Mouse (Mus musculus) layer of hippocampus, adult 11-12 months (tissue): ENCODE data around the gene Dynlrb1.

Source experiments
- DNase-seq: peaks from one replicate; pipeline ENCODE4 v3.0.0; 2022; ENCODE audit warnings: low spot score

Gene Dynlrb1

DNA sequence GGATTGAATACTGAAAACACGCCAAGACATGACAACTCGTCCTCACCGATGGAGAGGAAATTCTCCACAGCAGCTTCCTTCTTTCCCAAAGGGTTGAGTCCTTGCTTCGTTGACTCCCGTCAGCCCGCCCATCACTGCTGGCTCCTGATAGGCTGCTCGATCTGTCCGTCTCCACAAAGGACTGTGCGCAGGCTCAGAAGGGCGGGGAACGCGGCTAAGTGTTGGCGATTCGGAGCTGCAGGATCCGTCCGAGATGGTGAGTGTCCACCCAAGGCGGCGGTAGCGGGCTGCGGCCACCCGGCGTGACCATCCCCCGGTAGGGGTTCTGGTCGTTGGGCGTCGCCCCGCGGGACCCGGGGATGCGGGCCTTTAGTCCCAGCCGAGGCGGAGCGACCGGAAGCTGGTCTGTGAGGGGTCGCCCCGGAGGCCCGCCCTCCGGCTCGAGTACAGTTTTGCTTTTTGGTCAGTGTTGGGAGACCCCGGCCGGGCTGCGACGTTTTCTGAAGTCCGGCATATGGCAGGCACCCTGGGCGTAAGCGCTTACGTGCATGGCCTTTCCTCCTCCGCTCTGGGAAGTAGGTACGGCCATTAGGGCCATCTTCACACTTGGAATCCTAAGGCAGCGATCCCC lies at the start of gene Dynlrb1:
Gene Dynlrb1 (plus strand): TSS at position 172 of the 631 bp plus-strand sequence.
- DNase-seq, result peak; percentile 99

DNA sequence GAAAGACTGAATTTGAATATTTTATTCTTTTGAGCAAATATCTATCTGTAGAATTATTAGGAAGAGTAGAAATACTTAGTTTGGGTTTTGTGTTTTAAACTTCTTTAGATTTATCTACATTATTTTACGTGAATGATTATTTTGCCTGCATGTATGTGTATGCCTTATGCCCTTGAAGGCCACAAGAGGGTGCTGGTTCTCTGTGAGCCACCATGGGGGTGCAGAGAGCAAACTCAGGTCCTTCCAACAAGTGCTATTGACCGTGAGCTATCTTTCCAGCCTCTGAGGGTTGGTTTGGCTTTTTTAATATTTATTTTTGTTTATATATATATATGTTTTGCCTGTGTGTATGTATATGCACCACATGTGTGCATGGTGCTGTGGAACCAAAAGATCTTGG lies 28.9 kb upstream of the Dynlrb1 start:
- DNase-seq, result no peak

DNA sequence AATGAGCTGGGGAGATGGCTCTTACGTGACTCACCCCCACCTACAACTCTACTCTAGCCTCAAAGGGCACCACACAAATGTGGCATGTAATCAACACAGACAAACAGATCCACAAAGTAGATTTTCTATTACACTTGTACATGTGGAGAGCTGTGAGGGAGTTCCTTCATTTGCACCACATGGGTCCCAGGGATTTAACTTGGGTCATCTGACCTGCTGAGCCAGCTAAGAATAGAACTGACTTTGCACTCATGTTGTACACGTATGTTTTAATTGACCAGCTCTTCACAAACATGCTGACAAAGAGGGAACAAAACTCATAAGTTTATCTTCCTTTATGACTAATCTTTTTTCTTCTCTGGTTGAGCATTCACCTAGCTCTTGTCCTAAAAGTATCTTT lies 13.2 kb upstream of the Dynlrb1 start:
- no peak for DNase-seq

DNA sequence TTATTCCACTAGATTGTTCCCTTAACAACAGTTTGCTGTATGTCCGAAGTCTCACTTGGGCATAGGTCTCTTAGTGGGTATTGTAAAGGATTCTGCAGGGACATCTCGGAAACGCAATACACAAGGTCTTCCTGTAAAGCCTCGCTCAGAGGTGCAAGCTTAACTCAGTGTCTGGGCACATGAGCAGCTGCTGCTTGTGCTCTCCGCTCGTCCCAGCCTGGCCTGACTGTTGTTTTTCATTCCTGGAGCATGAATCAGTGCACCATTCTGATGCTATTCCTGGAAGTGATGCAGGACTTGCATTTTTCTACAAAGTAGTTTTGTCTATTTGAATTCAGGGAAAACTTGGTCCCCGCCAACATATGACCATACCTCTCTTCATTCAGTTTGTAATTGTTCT lies 11.6 kb upstream of the Dynlrb1 start:
- no peak for DNase-seq

DNA sequence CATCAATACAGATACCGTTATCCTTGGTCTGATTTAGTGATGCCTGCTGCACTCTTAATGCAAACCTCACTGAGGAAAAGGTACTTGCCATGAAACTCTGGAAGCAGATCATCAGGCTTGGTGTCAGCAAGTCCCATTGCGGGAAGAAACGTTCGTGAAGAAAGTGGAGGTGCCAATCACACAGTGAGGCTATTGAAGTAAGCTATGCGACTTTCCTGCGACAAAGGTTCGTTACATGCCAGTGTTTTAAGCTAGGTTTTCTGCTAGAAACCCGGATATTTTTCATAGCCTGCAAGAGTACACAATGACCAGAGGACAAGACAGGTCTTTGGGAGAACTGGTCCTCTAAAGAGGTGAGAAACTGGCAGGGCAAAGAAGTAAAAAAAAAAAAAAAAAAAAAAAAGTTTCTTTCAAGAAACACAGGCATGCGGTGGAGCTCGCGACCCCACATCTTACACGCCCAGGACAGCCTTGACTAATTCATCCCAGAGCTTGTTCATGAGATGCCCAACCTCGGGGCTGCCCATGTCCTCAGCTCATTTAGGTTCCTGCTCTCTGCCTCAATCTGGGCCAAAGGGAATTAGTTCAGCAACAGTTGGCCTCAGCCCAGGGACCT lies 479 bp upstream of the Dynlrb1 start:
- no peak for DNase-seq

DNA sequence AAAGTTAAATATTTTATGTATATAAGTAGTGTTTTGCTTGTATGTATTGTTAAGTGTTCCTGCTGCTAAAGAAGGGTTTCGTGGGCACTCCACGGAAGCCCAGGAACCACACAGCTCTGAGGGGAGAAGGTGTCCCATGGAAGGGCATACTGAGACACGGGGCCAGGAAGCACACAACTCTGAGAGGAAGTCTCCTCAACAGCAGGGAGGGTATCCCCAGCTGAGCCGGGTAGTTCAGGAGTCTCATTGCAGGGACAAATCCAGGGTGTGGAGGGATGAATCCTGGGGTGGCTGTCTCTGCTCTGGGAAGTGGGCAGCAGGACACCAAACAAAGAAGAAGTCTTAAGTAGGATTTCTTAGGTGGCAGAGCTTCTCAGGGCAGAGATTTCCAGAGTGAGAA lies 943 bp downstream of the Dynlrb1 start:
- DNase-seq, result no peak

DNA sequence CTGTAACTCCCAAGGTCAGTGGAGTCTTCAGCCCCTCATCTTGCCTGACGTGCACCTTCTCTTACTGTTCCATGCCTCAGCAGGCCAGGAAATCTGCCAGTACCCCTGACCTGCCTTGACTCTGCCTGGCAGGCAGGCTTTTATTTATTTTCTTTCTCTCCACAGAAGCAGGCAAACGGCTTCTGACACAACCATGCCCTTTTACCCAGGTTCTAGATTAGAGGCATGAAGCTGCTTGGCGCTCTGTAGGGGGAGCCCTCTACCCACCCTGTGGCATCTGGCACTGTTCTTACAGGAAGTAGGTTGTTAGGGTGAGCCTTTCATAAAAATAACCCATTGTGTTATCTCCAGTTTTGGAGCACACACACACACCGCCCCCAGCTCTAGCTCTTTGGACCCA lies 4.6 kb downstream of the Dynlrb1 start:
- DNase-seq, result no peak

DNA sequence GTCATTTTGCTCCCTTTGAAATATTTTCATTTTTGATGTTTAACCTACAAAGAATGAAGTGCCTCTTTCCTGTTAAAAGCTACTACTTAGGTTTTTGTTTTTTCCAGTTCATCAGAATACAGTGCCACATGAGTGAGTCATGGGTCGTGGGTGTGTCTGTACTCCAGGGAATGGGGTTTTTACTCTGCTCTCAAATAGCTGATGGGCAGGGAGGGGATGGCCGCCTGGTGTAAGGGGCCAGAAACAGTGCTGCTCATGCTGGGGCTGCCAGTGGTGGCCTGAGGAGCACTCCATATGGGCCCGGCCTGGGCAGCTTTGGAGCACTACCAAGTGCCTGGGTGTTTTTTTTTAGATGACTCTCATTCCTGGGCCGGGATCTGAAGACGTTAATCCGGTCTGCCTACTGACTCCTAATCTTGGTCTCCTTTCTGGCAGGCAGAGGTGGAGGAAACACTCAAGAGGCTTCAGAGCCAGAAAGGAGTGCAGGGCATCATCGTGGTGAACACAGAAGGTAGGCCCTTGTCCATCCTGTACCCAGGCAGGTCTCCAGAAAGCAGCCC lies 6.0 kb downstream of the Dynlrb1 start:
- no peak for DNase-seq

DNA sequence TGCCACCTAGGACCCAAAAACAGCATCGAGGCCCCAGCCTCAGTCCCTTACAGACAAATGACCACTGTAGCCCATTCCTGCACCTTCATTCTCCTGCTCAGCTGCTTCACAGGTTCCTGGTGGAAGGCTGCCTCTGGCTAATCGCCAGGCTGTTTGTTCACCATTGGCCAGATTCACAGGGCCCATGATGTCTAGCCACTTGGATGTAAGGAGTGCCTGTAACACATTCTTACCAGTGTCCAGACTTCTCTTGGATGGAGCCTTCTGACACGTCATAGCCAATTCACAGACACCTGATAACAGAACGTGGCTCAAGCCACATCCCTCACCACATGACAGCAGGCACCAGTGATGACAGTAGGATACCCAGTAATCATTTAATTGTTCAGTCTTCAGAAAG lies 9.9 kb downstream of the Dynlrb1 start:
- DNase-seq, result no peak

DNA sequence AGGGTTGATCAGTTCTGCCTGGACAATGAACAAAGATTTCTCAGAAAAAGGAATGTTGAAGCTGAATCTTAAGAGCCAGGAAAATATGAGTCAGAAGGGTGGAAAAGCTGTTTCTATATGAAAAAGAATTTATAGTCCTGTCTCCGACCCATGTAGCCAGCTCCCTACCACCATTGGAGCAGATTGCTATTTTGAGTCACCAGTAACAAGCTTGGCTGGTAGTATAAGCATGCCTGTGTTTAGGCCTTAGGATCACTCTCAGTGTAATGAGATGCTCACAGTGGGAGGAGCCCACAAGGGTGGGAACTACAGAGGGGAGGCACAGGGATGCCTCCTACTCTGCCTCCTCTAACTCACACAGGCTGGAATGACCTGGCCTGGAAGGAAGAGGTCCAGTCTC lies 11.9 kb downstream of the Dynlrb1 start:
- DNase-seq, result no peak

DNA sequence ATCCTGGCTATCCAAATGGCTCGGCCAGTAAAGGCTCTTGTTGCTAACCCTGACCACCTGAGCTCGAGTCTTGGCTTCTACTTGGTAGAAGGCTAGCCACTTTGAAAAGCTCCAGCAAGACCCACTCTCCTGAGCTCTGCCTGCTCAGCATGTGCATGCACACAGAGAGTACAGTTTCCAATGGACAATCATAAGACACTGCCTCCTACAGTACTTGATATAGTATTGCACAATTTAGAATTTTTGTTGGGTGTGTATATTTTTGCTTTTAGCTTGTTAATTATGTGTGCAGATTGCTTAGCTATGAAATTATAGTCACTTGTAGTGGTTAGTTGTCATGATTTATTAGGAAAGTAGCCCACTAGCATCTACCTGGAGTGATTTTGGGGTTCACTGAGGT lies 12.4 kb downstream of the Dynlrb1 start:
- DNase-seq, result no peak

DNA sequence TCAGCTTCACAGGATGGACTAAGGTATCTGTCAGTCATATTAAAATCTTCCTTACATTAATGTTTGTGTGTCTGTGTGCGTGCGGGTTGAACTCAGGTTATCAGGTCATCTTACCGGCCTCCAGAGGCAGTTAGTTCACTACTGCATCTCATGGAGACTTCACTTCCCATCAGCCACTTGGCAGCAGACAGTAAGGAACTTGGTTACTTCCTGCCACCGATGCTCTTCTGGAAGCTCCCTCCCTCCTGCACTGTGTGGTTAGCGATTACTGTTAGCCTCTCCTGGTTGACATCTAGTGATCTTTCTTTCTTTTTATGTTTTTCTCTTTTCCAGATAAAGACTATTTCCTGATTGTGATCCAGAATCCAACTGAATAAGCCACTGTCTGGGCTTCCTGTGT lies 13.3 kb downstream of the Dynlrb1 start:
- no peak for DNase-seq

DNA sequence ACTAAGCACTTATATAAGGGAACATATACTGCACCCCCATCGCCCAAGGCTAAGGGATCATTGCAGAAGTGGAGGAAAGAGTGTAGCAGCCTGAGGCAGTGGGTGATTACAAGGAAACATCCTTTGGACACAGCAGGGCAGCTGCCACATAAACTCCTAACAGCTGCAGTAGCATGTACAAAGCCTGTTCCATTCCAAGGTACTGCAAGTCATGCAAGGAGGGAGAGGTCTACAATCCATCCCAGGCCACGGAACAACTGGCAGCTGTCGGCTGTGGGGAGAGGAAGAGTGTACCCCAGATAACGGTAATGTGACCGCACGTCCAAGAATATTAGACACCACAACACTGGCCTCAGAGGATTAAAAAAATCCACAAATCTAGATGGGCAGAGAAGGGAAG lies 29.2 kb downstream of the Dynlrb1 start:
- DNase-seq, result no peak

DNA sequence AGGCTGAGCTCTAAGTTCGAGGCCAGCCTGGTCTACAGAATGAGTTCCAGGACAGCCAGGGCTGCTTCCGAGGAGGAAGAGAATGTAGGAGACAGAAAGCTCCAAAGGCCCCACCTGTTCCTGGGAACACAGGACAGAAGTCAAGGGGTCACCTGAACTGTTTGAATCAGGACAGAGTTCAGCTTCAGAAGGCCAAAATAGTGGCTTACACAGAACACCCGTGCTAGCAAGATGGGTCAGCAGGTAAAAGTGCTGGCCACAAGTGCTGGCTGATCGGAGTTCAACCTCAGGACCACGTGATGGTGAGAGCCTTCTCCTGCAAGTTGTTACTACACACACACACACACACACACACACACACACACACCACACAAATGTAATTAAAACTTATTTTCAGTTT lies 30.6 kb downstream of the Dynlrb1 start:
- DNase-seq, result no peak

DNA sequence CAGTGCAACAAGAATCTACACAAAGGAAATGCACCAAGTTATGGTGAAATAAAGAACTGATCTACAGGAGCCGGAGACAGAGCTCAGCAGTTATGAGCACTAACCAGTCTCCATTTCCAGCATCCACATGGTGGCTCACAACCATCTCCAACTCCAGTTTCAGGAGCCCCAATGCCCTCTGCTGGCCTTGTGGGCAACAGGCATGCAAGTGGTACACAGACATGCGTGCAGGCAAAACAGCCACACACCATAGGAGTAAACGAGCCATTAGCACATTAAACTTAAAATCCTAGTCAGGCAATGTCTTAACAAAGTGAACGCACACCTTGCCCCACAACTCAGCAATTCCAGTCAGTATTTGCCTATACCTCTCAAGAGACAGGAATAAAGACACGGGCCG lies 35.6 kb downstream of the Dynlrb1 start:
- DNase-seq, result no peak

DNA sequence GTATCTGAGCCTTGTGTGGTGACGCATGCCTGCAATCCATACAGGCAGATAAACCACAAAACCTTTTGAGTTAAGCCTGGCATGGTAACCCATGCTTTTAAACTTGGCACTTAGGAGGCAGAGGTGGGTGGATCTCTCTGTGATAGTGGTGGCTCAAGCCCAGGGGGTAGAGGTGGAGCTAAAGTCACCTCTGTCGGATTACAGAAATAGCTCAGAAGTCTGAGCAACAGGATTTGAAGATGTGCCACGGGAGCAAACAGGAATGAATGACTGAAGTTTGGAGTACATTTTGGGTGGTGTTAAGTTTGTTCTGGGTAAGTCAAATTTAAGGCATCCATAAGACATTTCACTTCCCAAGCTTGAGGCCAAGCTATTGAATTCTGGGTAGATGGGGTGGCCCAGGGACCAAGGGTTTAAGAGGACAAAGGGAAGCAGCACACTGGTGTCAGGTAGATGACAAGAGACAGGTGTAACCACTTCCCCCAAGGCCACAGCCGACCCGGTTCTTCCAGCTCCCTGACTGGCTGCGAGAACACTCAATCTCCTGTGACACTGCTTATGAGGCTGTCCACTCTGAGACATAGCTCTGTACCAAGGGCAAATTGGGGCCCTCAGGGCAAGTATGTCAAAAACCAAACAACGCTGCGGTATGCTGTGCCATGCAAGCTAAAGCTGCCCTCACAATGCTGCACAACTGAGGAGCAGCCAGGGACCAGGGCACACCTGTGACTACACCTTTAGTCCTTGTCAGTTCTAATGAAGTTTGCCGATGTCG lies 36.2 kb downstream of the Dynlrb1 start:
- DNase-seq, result no peak

DNA sequence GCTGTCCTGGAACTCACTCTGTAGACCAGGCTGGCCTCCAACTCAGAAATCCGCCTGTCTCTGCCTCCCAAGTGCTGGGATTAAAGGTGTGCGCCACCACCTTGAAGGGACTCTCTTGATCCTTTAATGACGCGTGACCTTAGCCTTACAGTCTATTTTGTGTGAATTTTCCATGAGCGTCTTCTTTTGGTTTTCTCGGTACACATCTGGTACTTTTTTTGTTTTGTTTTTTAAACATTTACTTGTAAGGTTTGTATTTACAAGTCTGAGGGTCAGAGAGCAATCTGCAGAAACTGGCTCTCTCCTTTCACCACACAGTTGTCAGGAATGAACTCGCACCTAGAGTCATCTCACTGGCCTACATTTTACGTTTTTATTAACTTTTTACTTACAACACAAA lies 37.3 kb downstream of the Dynlrb1 start:
- no peak for DNase-seq

DNA sequence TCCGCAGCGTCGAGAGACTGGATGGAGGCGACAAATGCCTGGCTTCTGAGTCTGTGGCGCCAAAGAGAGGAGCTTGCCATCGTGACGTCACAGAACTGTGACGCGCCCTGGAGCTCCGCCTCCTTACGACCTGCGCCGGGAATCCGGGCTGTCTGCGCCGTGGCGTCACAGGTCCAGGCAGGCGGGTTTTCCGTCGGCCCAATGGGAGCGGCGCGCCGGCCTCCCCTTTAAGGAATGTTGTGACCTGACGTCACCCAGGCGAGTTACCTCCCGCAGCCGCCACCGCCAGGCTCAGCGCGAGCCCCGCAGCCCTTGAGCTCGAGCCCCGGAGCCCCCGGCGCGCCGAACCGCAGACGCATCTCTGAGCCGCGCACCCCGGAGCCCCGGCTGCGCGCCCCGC lies 39.9 kb downstream of the Dynlrb1 start, which contains the start of gene Map1lc3a:
Gene Map1lc3a (plus strand): TSS at position 103 of the 400 bp plus-strand sequence.
- DNase-seq, result peak; percentile 98

DNA sequence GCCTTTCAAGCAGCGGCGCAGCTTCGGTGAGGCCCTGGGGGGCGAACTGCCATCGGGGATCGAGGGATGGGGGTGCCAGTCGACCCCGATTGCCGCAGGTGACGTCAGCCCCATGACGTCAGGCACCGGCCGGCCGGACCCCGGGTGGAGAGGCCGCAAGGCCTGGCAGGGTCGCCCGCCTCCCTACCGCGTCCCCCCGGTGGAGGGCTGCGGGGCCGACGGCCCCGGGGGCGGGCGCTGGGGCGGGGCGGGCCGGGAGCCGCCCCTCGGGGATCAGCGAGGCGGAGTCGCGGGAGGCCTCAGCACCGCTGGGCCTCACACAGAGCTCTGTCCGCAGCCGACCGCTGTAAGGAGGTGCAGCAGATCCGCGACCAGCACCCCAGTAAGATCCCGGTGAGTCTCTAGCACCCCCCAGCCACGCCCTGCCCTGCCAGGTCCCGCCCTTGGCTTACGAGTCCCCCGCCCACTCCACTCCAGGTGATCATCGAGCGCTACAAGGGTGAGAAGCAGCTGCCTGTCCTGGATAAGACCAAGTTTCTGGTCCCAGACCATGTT lies 40.4 kb downstream of the Dynlrb1 start:
- DNase-seq, result peak; percentile 59

DNA sequence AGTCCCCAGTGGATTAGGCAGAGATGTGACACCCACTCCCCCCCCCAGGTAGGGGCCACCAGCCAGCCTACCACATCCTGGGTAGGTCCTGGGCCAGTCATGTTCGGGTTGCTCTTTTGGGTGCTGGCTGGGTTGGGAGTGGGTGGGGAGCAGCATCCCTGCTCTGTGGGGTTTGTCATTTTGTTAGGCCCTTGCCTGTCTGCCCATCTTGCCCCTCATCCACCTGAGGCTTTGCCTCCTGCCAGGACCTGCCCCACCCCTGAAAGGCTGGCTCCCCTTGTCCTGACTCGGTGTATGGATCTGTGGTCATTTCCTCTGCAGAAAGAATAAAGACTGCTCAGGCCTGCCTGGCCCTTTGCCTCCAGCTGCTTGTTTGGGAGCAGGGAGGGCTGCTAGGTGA lies 41.4 kb downstream of the Dynlrb1 start:
- DNase-seq, result no peak

DNA sequence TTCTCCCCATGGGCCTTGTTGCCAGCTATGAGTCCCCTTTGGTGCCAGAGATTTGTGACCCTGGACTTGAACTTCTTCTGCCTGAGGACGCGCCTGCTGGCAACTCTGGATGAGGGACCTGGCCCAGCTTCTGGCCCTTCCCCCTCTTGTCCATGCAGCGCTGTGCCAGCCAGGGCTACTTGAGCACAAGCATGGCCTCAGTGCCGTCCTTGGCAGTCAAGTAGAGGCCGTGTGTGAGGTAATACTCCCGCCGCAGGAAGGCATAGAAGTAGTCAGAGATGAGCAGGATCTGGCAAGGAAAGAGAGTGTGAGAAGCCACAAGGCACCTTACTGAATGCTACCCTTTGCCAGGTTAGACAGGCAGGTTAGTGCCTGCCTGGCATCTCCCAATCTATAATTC lies 42.0 kb downstream of the Dynlrb1 start:
- no peak for DNase-seq

DNA sequence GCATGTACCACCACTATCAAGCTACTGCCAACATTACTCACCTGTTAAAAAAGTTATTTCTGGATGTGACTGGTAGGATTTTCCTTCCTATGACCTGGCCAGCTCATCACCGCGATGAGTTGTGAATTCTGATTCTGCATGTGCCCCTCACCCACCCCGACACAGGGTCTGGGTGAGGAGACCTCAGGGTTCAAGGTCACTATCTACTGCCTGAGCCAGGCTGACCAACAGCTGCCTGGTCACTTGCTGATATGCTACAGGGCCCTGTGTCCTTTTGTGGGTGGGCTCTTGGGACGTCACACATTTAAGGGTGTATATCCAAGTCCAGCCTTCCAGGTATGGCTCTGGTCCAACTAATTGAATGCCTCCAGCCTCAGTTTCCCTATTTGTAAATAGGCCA lies 42.8 kb downstream of the Dynlrb1 start:
- no peak for DNase-seq

DNA sequence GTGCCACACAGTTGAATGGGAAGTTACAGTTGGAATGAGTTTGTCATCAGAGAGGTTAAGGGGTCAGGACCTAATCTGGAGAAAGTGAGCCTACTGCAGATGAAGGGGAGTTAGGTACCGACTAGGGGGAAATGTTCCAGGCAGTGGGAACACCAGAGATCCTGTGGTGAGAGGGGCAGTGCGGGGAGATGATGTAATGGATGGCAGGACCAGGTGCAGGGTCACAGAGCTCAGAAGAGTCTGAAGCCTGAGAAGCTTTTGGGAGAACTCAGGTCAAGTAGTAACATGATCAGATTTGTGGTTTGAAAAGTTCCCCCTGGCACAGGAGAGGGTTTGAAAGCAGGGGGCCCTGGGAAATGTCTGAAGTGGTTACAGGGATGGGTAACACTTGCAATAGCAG lies 43.8 kb downstream of the Dynlrb1 start:
- no peak for DNase-seq
